ENCODE assay signal across 27 mouse cellular contexts in genomic region chr9:95762228-95762627, GRCm38 (mm10). TPM values are rescaled to one million over a fixed set of nuclear protein-coding genes. Genes with fewer than 3 reads are reported as not detected.
DNase-seq lines count a peak whose midpoint lies in the region; ATAC-seq lines count a peak whose summit lies in the region.
"Had no signal": no experiment of that assay in that cellular context is flagged by ENCODE, and none has a peak within 500 bp of the region (broad histone marks: within the 10 kb centered on the region; RNA-seq: fewer than 3 reads in every experiment).

No protein-coding gene starts in this region.

- no peaks in the 10 kb centered on the region for H3K4me1 ChIP-seq in intestine, embryonic 14.5 days (replicated peaks; ENCODE audit: control insufficient read depth, insufficient read depth, low read length)
- H3K4me1 ChIP-seq in intestine, embryonic 16.5 days (ENCODE audit: control insufficient read depth, insufficient read depth, low read length) = no peaks in the 10 kb centered on the region
- H3K4me1 ChIP-seq: embryonic facial prominence, embryonic 13.5 days; embryonic facial prominence, embryonic 15.5 days; forebrain, embryonic 10.5 days; forebrain, embryonic 12.5 days; forebrain, embryonic 15.5 days had no signal

- no peaks in the 10 kb centered on the region for H3K9me3 ChIP-seq in intestine, embryonic 14.5 days (ENCODE audit: control insufficient read depth, low read length)
- no peaks in the 10 kb centered on the region for H3K9me3 ChIP-seq in intestine, embryonic 16.5 days (ENCODE audit: control insufficient read depth, low read length)
- H3K9me3 ChIP-seq: embryonic facial prominence, embryonic 13.5 days; embryonic facial prominence, embryonic 15.5 days; forebrain, embryonic 10.5 days; forebrain, embryonic 12.5 days; forebrain, embryonic 15.5 days; G1E had no signal

- 85% methylated on average over 3 of the region's 3 CpGs for WGBS in intestine, embryonic 14.5 days
- 89% methylated on average over 3 of the region's 3 CpGs for whole genome bisulfite sequencing in intestine, embryonic 16.5 days

- H3K27ac ChIP-seq in intestine, embryonic 14.5 days (ENCODE audit: low read depth) = no peak overlapping the region
- H3K27ac ChIP-seq in intestine, embryonic 16.5 days (ENCODE audit: low read length) = no peak overlapping the region
- H3K27ac ChIP-seq: embryonic facial prominence, embryonic 13.5 days; embryonic facial prominence, embryonic 15.5 days; forebrain, embryonic 10.5 days; forebrain, embryonic 12.5 days; forebrain, embryonic 15.5 days had no signal

- no peak overlapping the region for H3K4me2 ChIP-seq in intestine, embryonic 14.5 days (ENCODE audit: low read length)
- H3K4me2 ChIP-seq in intestine, embryonic 16.5 days (ENCODE audit: low read depth, low read length) = no peak overlapping the region
- H3K4me2 ChIP-seq: embryonic facial prominence, embryonic 13.5 days; embryonic facial prominence, embryonic 15.5 days; forebrain, embryonic 12.5 days; forebrain, embryonic 15.5 days had no signal

- peak; percentile 15 for DNase-seq in intestine, embryonic 14.5 days (ENCODE audit: low spot score)
- no peak for DNase-seq in testis, postnatal 14 days (ENCODE audit: low spot score)
- DNase-seq: adrenal gland, adult 8-10 months; adrenal gland, postnatal 14 days; adrenal gland, postnatal 36 days; B cell, adult 2 months; cerebellum, adult 11-12 months; cerebellum, adult 2 months; cerebellum, adult 9-10 months; cerebellum, postnatal 10 days; cerebellum, postnatal 25 days; embryo, embryonic 11 days; forebrain, postnatal 0 days had no signal

- no peak overlapping the region for H3K9ac ChIP-seq in intestine, embryonic 14.5 days (ENCODE audit: low read length)
- H3K9ac ChIP-seq in intestine, embryonic 16.5 days (ENCODE audit: low read depth, low read length) = no peak overlapping the region
- H3K9ac ChIP-seq: embryonic facial prominence, embryonic 13.5 days; embryonic facial prominence, embryonic 15.5 days; forebrain, embryonic 12.5 days; forebrain, embryonic 15.5 days; forebrain, postnatal 0 days had no signal

- no peaks in the 10 kb centered on the region for H3K27me3 ChIP-seq in intestine, embryonic 14.5 days (replicated peaks; ENCODE audit: control insufficient read depth, insufficient read depth, low read length)
- no peaks in the 10 kb centered on the region for H3K27me3 ChIP-seq in intestine, embryonic 16.5 days (replicated peaks; ENCODE audit: control insufficient read depth, insufficient read depth, low read length)
- H3K27me3 ChIP-seq: CH12.LX; embryonic facial prominence, embryonic 13.5 days; embryonic facial prominence, embryonic 15.5 days; forebrain, embryonic 12.5 days; forebrain, embryonic 15.5 days had no signal

- no peak overlapping the region for H3K4me3 ChIP-seq in intestine, embryonic 14.5 days (ENCODE audit: low read depth, low read length)
- no peak overlapping the region for H3K4me3 ChIP-seq in intestine, embryonic 16.5 days (ENCODE audit: low read length)
- H3K4me3 ChIP-seq: embryonic facial prominence, embryonic 13.5 days; embryonic facial prominence, embryonic 15.5 days; erythroblast, embryonic 14.5 days; forebrain, embryonic 10.5 days; forebrain, embryonic 12.5 days; forebrain, embryonic 15.5 days had no signal

- ATAC-seq in intestine, embryonic 14.5 days (replicated peaks; ENCODE audit: low FRiP score, low TSS enrichment, low read depth) = no peak
- no peak for ATAC-seq in intestine, embryonic 16.5 days
- ATAC-seq in common myeloid progenitor, adult 5-6 weeks (replicated peaks; ENCODE audit: low read depth, poor library complexity, severe bottlenecking) = 0 out of 2 replicates have a peak, but pooled peaks have one; percentile 47
- ATAC-seq in megakaryocyte progenitor cell, adult 5-6 weeks (replicated peaks; ENCODE audit: poor library complexity) = peak; percentile 52
- ATAC-seq: activated CD4-positive, CD25-positive, alpha-beta regulatory T cell, adult 4 months; CD4-positive, CD25-positive, alpha-beta regulatory T cell, adult 4 months; forebrain, embryonic 15.5 days; forebrain, postnatal 0 days; Patski had no signal

- H3K36me3 ChIP-seq in intestine, embryonic 14.5 days (ENCODE audit: control insufficient read depth, insufficient read depth, low read length) = no peaks in the 10 kb centered on the region
- no peaks in the 10 kb centered on the region for H3K36me3 ChIP-seq in intestine, embryonic 16.5 days (ENCODE audit: control insufficient read depth, insufficient read depth, low read length)
- H3K36me3 ChIP-seq: embryonic facial prominence, embryonic 13.5 days; embryonic facial prominence, embryonic 15.5 days; forebrain, embryonic 10.5 days; forebrain, embryonic 12.5 days; forebrain, embryonic 15.5 days; G1E had no signal

RNA-seq across cellular contexts. Expression of gene Trpc1, which starts 12.1 kb away (rescaled TPM):
- 5.7 and 6.5 TPM in 2 replicates for polyA plus RNA-seq in intestine, embryonic 14.5 days (2014; fragmentation: Nextera tagmentation; extraction: Ambion mirVana)
- polyA plus RNA-seq in intestine, embryonic 16.5 days (2015; fragmentation: Nextera tagmentation; extraction: Ambion mirVana) = 0.75 and 2.0 TPM in 2 replicates
- total RNA-seq in common myeloid progenitor, adult 5-6 weeks (2017) = not detected in 2 replicates
- 0.39 TPM in 1 of 2 replicates, not detected in the other for total RNA-seq in megakaryocyte progenitor cell, adult 5-6 weeks (2015)
- 0.33 TPM in 1 of 2 replicates, not detected in the other for total RNA-seq in megakaryocyte progenitor cell, adult 5-6 weeks (2017)
- total RNA-seq: CH12.LX had no signal
- polyA plus RNA-seq: erythroblast, embryonic 14.5 days; G1E had no signal

Comparison
In these comparisons a context has a peak if more than half of its experiments do, and no peak if none do; other contexts are left out.
1. ATAC-seq: peak in common myeloid progenitor, adult 5-6 weeks (single experiment) and megakaryocyte progenitor cell, adult 5-6 weeks (single experiment); none in intestine, embryonic 14.5 days (single experiment) and intestine, embryonic 16.5 days (single experiment).